Mouse (Mus musculus) bone marrow, adult 2 months (tissue): Measurements from ENCODE around the gene Prkaca. TPM values are rescaled to one million over a fixed set of nuclear protein-coding genes. Genes with fewer than 3 reads are reported as not detected.

Experiments
- H3K27ac ChIP-seq: fragments of 200-500 bp; 2 replicates; pipeline ENCODE4 v1.5.1; 2012; ENCODE audit warnings: low read depth, mild to moderate bottlenecking, control low read depth, inconsistent platforms, low read length; ENCODE audit not compliant: control insufficient read depth, poor library complexity, insufficient read depth
- H3K4me1 ChIP-seq: fragments of 200-500 bp; 2 replicates; pipeline ENCODE4 v1.6.1; 2011; ENCODE audit warnings: low read length; ENCODE audit not compliant: control insufficient read depth, insufficient read depth
- H3K4me3 ChIP-seq: fragments of 200-500 bp; replicated peaks from 2 replicates; pipeline ENCODE3; 2011; ENCODE audit warnings: mild to moderate bottlenecking, low read depth, low read length, control low read depth; ENCODE audit not compliant: control insufficient read depth
- CTCF ChIP-seq: fragments of 200-500 bp; IDR thresholded peaks from 2 replicates; pipeline ENCODE4 v1.5.1; 2011; ENCODE audit warnings: low read length, control low read depth; ENCODE audit not compliant: control insufficient read depth, insufficient read depth
- POLR2A ChIP-seq: fragments of 200-500 bp; IDR thresholded peaks from 2 replicates; pipeline ENCODE4 v1.6.1; 2011; ENCODE audit warnings: low read depth, mild to moderate bottlenecking, control low read depth, low read length, borderline replicate concordance; ENCODE audit not compliant: control insufficient read depth
- WGBS: fragments of 180-500 bp; shearing (Covaris S2); methylation state at CpG from one replicate; pipeline ENCODE4 v1.1.7; 2018; 5-methylcytosine and 5-hydroxymethylcytosine counted together
- polyA plus RNA-seq: library from polyadenylated mRNA; stranded (reverse); fragments of >200 nt; gene quantifications from 2 replicates; pipeline ENCODE4 v1.2.4, GENCODE M21; 2011; ENCODE audit warnings: low replicate concordance; ENCODE audit not compliant: missing spikeins, insufficient read depth, insufficient read length

Gene Prkaca
- polyA plus RNA-seq, 1 experiment = 18.2 TPM

DNA sequence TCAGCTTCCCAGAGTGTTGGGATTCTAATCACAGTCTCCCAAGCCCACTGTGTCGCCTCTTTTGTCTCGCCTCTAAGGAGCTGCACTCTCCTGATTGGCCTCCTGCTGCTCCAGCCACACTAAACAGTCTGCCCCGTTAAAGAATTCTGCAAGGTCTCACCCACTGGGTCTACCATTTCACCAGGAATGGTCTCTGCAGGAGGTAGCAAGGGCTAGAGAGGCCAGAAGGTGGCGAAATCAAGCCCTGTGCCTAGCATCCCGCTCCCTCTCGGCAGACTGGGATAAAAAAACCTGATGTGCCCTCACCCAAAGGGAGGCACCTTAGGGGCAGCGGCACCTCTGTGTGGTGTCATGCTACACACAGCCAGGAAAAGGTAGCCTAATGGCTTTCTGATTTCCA is 71.3 kb downstream of the Prkaca start:
- WGBS = 86% methylated on average over 7 of the region's 7 CpGs

DNA sequence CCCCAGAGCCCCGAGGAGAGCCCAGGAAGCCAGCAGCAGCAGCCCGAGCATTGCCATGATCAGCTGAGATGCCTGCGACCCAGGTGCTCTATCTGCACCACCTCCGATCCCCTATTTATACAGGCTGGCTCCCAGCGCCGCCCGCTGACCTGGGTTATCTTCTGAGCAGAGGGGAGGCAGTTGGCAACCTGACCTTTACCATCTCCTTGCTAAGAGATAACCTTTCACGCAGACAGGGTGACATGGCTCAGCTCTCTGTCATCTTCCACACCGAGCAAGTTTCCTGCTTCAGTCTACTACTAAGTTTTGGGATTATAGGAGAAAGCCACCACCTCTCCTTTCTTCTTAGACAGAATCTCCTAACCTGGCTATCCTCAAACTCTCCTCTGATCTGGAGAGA is 72.1 kb downstream of the Prkaca start, which contains the start of gene Rln3:
Gene Rln3, minus strand, starts transcription at position 101 of the 400 bp plus-strand sequence.
- 69% methylated on average over 9 of the region's 9 CpGs for WGBS
- H3K4me1 ChIP-seq = peaks cover 2% of the 10 kb centered on the region; the same call in 1 of the 2 replicates
- H3K27ac ChIP-seq = no peak within 1 kb of the TSS
- TF ChIP-seq CTCF (no peak), POLR2A (no peak)
- no peak within 1 kb of the TSS for H3K4me3 ChIP-seq

More for the DNA sequence above, 71.3 kb downstream of the Prkaca start:
- H3K4me1 ChIP-seq = peaks cover 2% of the 10 kb centered on the region; the same call in 1 of the 2 replicates
- TF ChIP-seq POLR2A = no peak
- TF ChIP-seq CTCF = no peak
- H3K27ac ChIP-seq = no peak overlapping the region
- no peak overlapping the region for H3K4me3 ChIP-seq

Other genes with a start within 250 kb of the Prkaca start
- gene Adgre5, start 231.7 kb upstream of the Prkaca start, polyA plus RNA-seq = 25.3 and 79.2 TPM in 2 replicates
- gene Adgrl1, start 72.9 kb upstream of the Prkaca start, polyA plus RNA-seq = 6.5 and 8.8 TPM in 2 replicates
- gene Gm10644, start 17.8 kb upstream of the Prkaca start, polyA plus RNA-seq = not detected in 2 replicates
- gene Asf1b, start 17.5 kb upstream of the Prkaca start, polyA plus RNA-seq = 48.8 and 55.7 TPM in 2 replicates
- 142 and 159 TPM in 2 replicates for gene Samd1, start 24.7 kb downstream of the Prkaca start, polyA plus RNA-seq
- 3.0 TPM in 1 of 2 replicates, not detected in the other for gene 1700067K01Rik, start 28.5 kb downstream of the Prkaca start, polyA plus RNA-seq
- gene 2210011C24Rik, start 39.2 kb downstream of the Prkaca start, polyA plus RNA-seq = not detected in 2 replicates
- 2.7 TPM in 1 of 2 replicates, not detected in the other for gene Palm3, start 48.5 kb downstream of the Prkaca start, polyA plus RNA-seq
- 2.4 and 7.7 TPM in 2 replicates for gene Il27ra, start 69.6 kb downstream of the Prkaca start, polyA plus RNA-seq
- not detected in 2 replicates for gene Rln3, start 72.0 kb downstream of the Prkaca start, polyA plus RNA-seq
- 1.3 and 1.4 TPM in 2 replicates for gene Gm10643, start 92.1 kb downstream of the Prkaca start, polyA plus RNA-seq
- 12.2 and 20.7 TPM in 2 replicates for gene Rfx1, start 93.8 kb downstream of the Prkaca start, polyA plus RNA-seq
- 23.1 and 44.6 TPM in 2 replicates for gene Dcaf15, start 131.8 kb downstream of the Prkaca start, polyA plus RNA-seq
- 5.8 and 7.6 TPM in 2 replicates for gene Podnl1, start 153.0 kb downstream of the Prkaca start, polyA plus RNA-seq
- 10.9 and 18.5 TPM in 2 replicates for gene Cc2d1a, start 174.9 kb downstream of the Prkaca start, polyA plus RNA-seq
- not detected in 2 replicates for gene 4930432K21Rik, start 175.0 kb downstream of the Prkaca start, polyA plus RNA-seq
- gene Nanos3, start 212.2 kb downstream of the Prkaca start, polyA plus RNA-seq = 3.0 TPM in 1 of 2 replicates, not detected in the other